Mouse (Mus musculus) forebrain, embryonic 15.5 days (tissue): ENCODE results near the gene Pigk. TPM values are rescaled to one million over a fixed set of nuclear protein-coding genes. Genes with fewer than 3 reads are reported as not detected.

ENCODE experiments used
- ATAC-seq: fragments of 200-750 bp; cut with Nextera tagmentation; replicated peaks from 2 replicates; pipeline ENCODE4 v1.8.0; 2017; ENCODE audit warnings: mild to moderate bottlenecking, moderate TSS enrichment, moderate library complexity
- H3K27ac ChIP-seq: fragments of 300-500 bp; sonication (generic); replicated peaks from 2 replicates; pipeline ENCODE4 v1.5.1; 2015; ENCODE audit warnings: mild to moderate bottlenecking, inconsistent platforms
- H3K27me3 ChIP-seq: fragments of 300-500 bp; sonication (generic); 2 replicates; pipeline ENCODE4 v1.6.1; 2015; ENCODE audit warnings: inconsistent platforms
- H3K36me3 ChIP-seq: fragments of 300-500 bp; sonication (generic); 2 replicates; pipeline ENCODE4 v1.6.1; 2015; ENCODE audit warnings: mild to moderate bottlenecking, inconsistent platforms
- H3K4me1 ChIP-seq: fragments of 300-500 bp; sonication (generic); 2 replicates; pipeline ENCODE4 v1.6.1; 2015; ENCODE audit warnings: inconsistent platforms
- H3K4me2 ChIP-seq: fragments of 300-500 bp; sonication (generic); replicated peaks from 2 replicates; pipeline ENCODE4 v1.6.1; 2015; ENCODE audit warnings: mild to moderate bottlenecking, inconsistent platforms
- H3K4me3 ChIP-seq: fragments of 300-500 bp; sonication (generic); 2 replicates; pipeline ENCODE4 v1.5.1; 2015; ENCODE audit warnings: mild to moderate bottlenecking, inconsistent platforms
- H3K9ac ChIP-seq: fragments of 300-500 bp; sonication (generic); replicated peaks from 2 replicates; pipeline ENCODE4 v1.6.1; 2015; ENCODE audit warnings: mild to moderate bottlenecking, inconsistent platforms
- H3K9me3 ChIP-seq: fragments of 300-500 bp; sonication (generic); 2 replicates; pipeline ENCODE4 v1.6.1; 2016; ENCODE audit warnings: inconsistent platforms
- WGBS: fragments of 180-500 bp; shearing (Covaris S2); methylation state at CpG from one replicate; pipeline ENCODE4 v1.1.7; 2015; ENCODE audit warnings: mixed read lengths; 5-methylcytosine and 5-hydroxymethylcytosine counted together
- polyA plus RNA-seq: library from polyadenylated mRNA; unstranded; fragments of >200 nt; fragmentation: Nextera tagmentation; extraction: Ambion mirVana; gene quantifications from 2 replicates; pipeline ENCODE4 v1.2.1, GENCODE M21; 2015

Pigk gene
- polyA plus RNA-seq, 1 experiment from 2014 or later = 31.0 TPM

- peak; percentile 4; the same call in 1 of the 2 replicates for ATAC-seq
- WGBS = 70% methylated on average over 12 of the region's 12 CpGs
- Histone ChIP-seq H3K9ac (no peak overlapping the region), H3K4me3 (no peak overlapping the region), H3K4me1 (peaks cover 40% of the 10 kb centered on the region), H3K4me2 (no peak overlapping the region), H3K9me3 (no peaks in the 10 kb centered on the region), H3K27ac (peak overlapping the region; percentile 60), H3K36me3 (no peaks in the 10 kb centered on the region), H3K27me3 (no peaks in the 10 kb centered on the region)
These were observed 43.8 kb downstream of the Pigk start for GRCm38 (mm10) chr3:152757464-152758393.

GRCm38 (mm10) chr3:152758500-152759032 is 44.7 kb downstream of the Pigk start:
- WGBS = 69% methylated on average over 15 of the region's 15 CpGs

GRCm38 (mm10) chr3:152761116-152761515 is 47.2 kb downstream of the Pigk start:
- H3K27ac ChIP-seq = no peak overlapping the region
- H3K27me3 ChIP-seq = no peaks in the 10 kb centered on the region
- 16% methylated on average over 7 of the region's 7 CpGs for WGBS
- no peak overlapping the region for H3K4me2 ChIP-seq
- no peak overlapping the region for H3K4me3 ChIP-seq
- H3K9ac ChIP-seq = no peak overlapping the region
- peaks cover 30% of the 10 kb centered on the region for H3K4me1 ChIP-seq
- H3K9me3 ChIP-seq = no peaks in the 10 kb centered on the region
- no peaks in the 10 kb centered on the region for H3K36me3 ChIP-seq
- ATAC-seq = no peak

More at GRCm38 (mm10) chr3:152758500-152759032, 44.7 kb downstream of the Pigk start:
- ATAC-seq = 0 out of 2 replicates have a peak, but pooled peaks have one; percentile 9
- no peak overlapping the region for H3K27ac ChIP-seq
- no peak overlapping the region for H3K4me3 ChIP-seq
- no peaks in the 10 kb centered on the region for H3K27me3 ChIP-seq
- H3K36me3 ChIP-seq = no peaks in the 10 kb centered on the region
- no peak overlapping the region for H3K9ac ChIP-seq
- H3K4me2 ChIP-seq = no peak overlapping the region
- H3K9me3 ChIP-seq = no peaks in the 10 kb centered on the region
- peaks cover 39% of the 10 kb centered on the region for H3K4me1 ChIP-seq

GRCm38 (mm10) chr3:152761661-152762060 is 47.8 kb downstream of the Pigk start:
- WGBS = 76% methylated on average over 8 of the region's 8 CpGs
- Histone ChIP-seq H3K4me1 (peaks cover 25% of the 10 kb centered on the region), H3K4me2 (no peak overlapping the region), H3K27ac (no peak overlapping the region), H3K36me3 (no peaks in the 10 kb centered on the region), H3K9ac (no peak overlapping the region), H3K4me3 (no peak overlapping the region), H3K27me3 (no peaks in the 10 kb centered on the region), H3K9me3 (no peaks in the 10 kb centered on the region)
- no peak for ATAC-seq

- peaks cover 19% of the 10 kb centered on the region for H3K4me1 ChIP-seq
- WGBS = 93% methylated on average over 8 of the region's 8 CpGs
- H3K9ac ChIP-seq = no peak overlapping the region
- no peak overlapping the region for H3K4me2 ChIP-seq
- H3K36me3 ChIP-seq = no peaks in the 10 kb centered on the region
- no peak overlapping the region for H3K27ac ChIP-seq
- no peaks in the 10 kb centered on the region for H3K27me3 ChIP-seq
- no peak for ATAC-seq
- H3K9me3 ChIP-seq = no peaks in the 10 kb centered on the region
- H3K4me3 ChIP-seq = no peak overlapping the region
These were observed 48.4 kb downstream of the Pigk start for GRCm38 (mm10) chr3:152762302-152762701.

- Histone ChIP-seq H3K9me3 (no peaks in the 10 kb centered on the region), H3K9ac (no peak overlapping the region), H3K4me2 (peak overlapping the region; percentile 27; the same call in 1 of the 2 replicates), H3K4me1 (peaks cover 11% of the 10 kb centered on the region), H3K36me3 (peaks cover 2% of the 10 kb centered on the region; the same call in 1 of the 2 replicates), H3K27me3 (no peaks in the 10 kb centered on the region), H3K4me3 (no peak overlapping the region), H3K27ac (no peak overlapping the region)
- WGBS = 49% methylated on average over 26 of the region's 26 CpGs
- no peak for ATAC-seq
These were observed 49.4 kb downstream of the Pigk start for GRCm38 (mm10) chr3:152763139-152763882.

- Histone ChIP-seq H3K4me1 (0 out of 2 replicates have a peak, but pooled peaks cover 2% of the 10 kb centered on the region), H3K9ac (no peak overlapping the region), H3K27me3 (no peaks in the 10 kb centered on the region), H3K4me3 (no peak overlapping the region), H3K9me3 (no peaks in the 10 kb centered on the region), H3K36me3 (peaks cover 3% of the 10 kb centered on the region; the same call in 1 of the 2 replicates), H3K27ac (no peak overlapping the region), H3K4me2 (no peak overlapping the region)
- no peak for ATAC-seq
- WGBS = 66% methylated on average over 8 of the region's 8 CpGs
These were observed 50.8 kb downstream of the Pigk start for GRCm38 (mm10) chr3:152764516-152765312.

- Histone ChIP-seq H3K4me2 (no peak overlapping the region), H3K9me3 (no peaks in the 10 kb centered on the region), H3K9ac (no peak overlapping the region), H3K4me1 (no peaks in the 10 kb centered on the region), H3K4me3 (no peak overlapping the region), H3K36me3 (peaks cover 3% of the 10 kb centered on the region; the same call in 1 of the 2 replicates), H3K27ac (no peak overlapping the region), H3K27me3 (no peaks in the 10 kb centered on the region)
- no peak for ATAC-seq
- 80% methylated on average over 11 of the region's 11 CpGs for WGBS
These were observed 53.6 kb downstream of the Pigk start for GRCm38 (mm10) chr3:152767485-152767884.

- 94% methylated on average over 6 of the region's 6 CpGs for WGBS
- Histone ChIP-seq H3K9me3 (no peaks in the 10 kb centered on the region), H3K36me3 (peaks cover 3% of the 10 kb centered on the region; the same call in 1 of the 2 replicates), H3K27ac (no peak overlapping the region), H3K4me2 (no peak overlapping the region), H3K4me3 (no peak overlapping the region), H3K4me1 (no peaks in the 10 kb centered on the region), H3K27me3 (no peaks in the 10 kb centered on the region), H3K9ac (no peak overlapping the region)
- no peak for ATAC-seq
These were observed 56.2 kb downstream of the Pigk start for GRCm38 (mm10) chr3:152770056-152770455.

- H3K4me3 ChIP-seq = no peak overlapping the region
- WGBS = 78% methylated on average over 6 of the region's 6 CpGs
These were observed 62.5 kb downstream of the Pigk start for GRCm38 (mm10) chr3:152776363-152776762.

GRCm38 (mm10) chr3:152776872-152777540 is 63.1 kb downstream of the Pigk start:
- Histone ChIP-seq H3K4me1 (peaks cover 6% of the 10 kb centered on the region; the same call in 1 of the 2 replicates), H3K4me3 (no peak overlapping the region), H3K9ac (no peak overlapping the region), H3K9me3 (no peaks in the 10 kb centered on the region), H3K4me2 (no peak overlapping the region), H3K27me3 (no peaks in the 10 kb centered on the region), H3K27ac (no peak overlapping the region), H3K36me3 (no peaks in the 10 kb centered on the region)
- WGBS = 84% methylated on average over 16 of the region's 16 CpGs
- ATAC-seq = no peak

More at GRCm38 (mm10) chr3:152776363-152776762, 62.5 kb downstream of the Pigk start:
- Histone ChIP-seq H3K27me3 (no peaks in the 10 kb centered on the region), H3K4me2 (no peak overlapping the region), H3K9ac (no peak overlapping the region), H3K4me1 (peaks cover 6% of the 10 kb centered on the region; the same call in 1 of the 2 replicates), H3K36me3 (no peaks in the 10 kb centered on the region), H3K9me3 (no peaks in the 10 kb centered on the region), H3K27ac (no peak overlapping the region)
- ATAC-seq = no peak
